Mouse (Mus musculus) lung, embryonic 16.5 days (tissue): ENCODE results near the gene Ubc. TPM values are rescaled to one million over a fixed set of nuclear protein-coding genes. Genes with fewer than 3 reads are reported as not detected.
"Not testable (repeated sequence)": the region's sequence is repeated elsewhere in the genome, so short reads cannot be mapped to it uniquely, and the experiment has no call there.

Experiments used
- ATAC-seq: fragments of 200-750 bp; cut with Nextera tagmentation; 2 replicates; pipeline ENCODE4 v1.8.0; 2017; ENCODE audit warnings: low read depth, mild to moderate bottlenecking, moderate library complexity
- H3K27ac ChIP-seq: fragments of 300-500 bp; sonication (generic); 2 replicates; pipeline ENCODE4 v1.5.1; 2014; ENCODE audit warnings: mild to moderate bottlenecking, control low read depth, low read length
- H3K27me3 ChIP-seq: fragments of 300-500 bp; sonication (generic); 2 replicates; pipeline ENCODE4 v1.6.1; 2014; ENCODE audit warnings: low read depth, low read length, mixed read lengths; ENCODE audit not compliant: control insufficient read depth, insufficient read depth
- H3K36me3 ChIP-seq: fragments of 300-500 bp; sonication (generic); 2 replicates; pipeline ENCODE4 v1.6.1; 2014; ENCODE audit warnings: low read length; ENCODE audit not compliant: control insufficient read depth, insufficient read depth
- H3K4me1 ChIP-seq: fragments of 300-500 bp; sonication (generic); replicated peaks from 2 replicates; pipeline ENCODE4 v1.6.1; 2014; ENCODE audit warnings: low read length, mixed read lengths; ENCODE audit not compliant: control insufficient read depth, insufficient read depth
- H3K4me2 ChIP-seq: fragments of 300-500 bp; sonication (generic); 2 replicates; pipeline ENCODE4 v1.6.1; 2014; ENCODE audit warnings: low read depth, low read length, control low read depth
- H3K4me3 ChIP-seq: fragments of 300-500 bp; sonication (generic); 2 replicates; pipeline ENCODE4 v1.5.1; 2014; ENCODE audit warnings: mild to moderate bottlenecking, low read length, control low read depth
- H3K9ac ChIP-seq: fragments of 300-500 bp; sonication (generic); 2 replicates; pipeline ENCODE4 v1.6.1; 2014; ENCODE audit warnings: low read length, control low read depth
- H3K9me3 ChIP-seq: fragments of 300-500 bp; sonication (generic); 2 replicates; pipeline ENCODE4 v1.6.1; 2016; ENCODE audit warnings: low read length; ENCODE audit not compliant: control insufficient read depth
- WGBS: fragments of 180-500 bp; shearing (Covaris S2); extraction: QIAGEN DNeasy Blood & Tissue Kit; methylation state at CpG from one replicate; pipeline ENCODE4 v1.1.7; 2014; 5-methylcytosine and 5-hydroxymethylcytosine counted together
- polyA plus RNA-seq: library from polyadenylated mRNA; unstranded; fragments of >200 nt; fragmentation: Nextera tagmentation; extraction: Ambion mirVana; gene quantifications from 2 replicates; pipeline ENCODE4 v1.2.1, GENCODE M21; 2015

Gene Ubc
- polyA plus RNA-seq, 1 experiment from 2014 or later, result 1,205 TPM

DNA sequence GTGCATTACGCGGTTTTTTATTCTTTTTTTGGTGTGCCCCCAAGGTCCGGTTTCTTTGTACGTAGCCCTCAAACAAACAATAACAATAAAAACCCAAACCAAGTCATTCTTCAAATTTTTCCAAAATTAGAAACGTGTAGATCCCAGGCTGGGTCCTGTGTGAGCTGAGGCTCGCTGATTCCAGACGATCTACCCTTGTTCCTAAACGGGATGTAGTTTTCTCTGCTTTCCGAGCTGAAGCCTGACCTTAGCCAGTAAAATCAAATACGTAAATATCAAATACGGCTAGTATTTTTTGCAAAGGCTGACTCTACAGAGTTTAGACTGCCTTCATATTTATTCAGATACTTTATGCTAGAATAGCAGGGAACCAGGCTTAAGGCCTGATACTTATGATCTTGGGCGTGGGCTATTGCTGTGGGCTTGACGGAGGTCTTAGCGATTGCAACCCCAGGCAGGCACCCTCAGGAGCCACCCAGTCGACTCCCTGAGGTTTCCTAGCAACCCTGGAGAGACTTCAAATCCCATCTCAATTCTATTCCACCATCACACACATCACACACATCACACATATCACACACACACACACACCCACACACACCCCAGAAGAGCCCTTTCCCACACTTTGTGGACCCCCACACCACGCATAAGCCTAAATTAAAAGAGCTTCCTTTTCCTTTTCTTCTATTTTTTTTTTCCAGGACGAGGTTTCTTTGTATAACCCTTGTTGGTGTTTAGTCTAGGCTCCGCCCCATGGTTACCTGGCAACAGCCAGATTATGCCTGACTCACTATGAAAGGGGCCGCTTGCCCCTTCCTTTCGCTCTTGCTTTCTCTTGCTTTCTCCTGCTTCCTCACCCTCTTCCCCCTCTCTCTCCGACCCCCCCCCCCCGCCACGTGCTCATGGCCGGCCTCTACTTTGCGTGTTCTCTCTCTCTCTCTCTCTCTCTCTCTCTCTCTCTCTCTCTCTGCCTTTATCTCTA is 3.9 kb upstream of the Ubc start:
- no peaks in the 10 kb centered on the region for H3K9me3 ChIP-seq
- no peaks in the 10 kb centered on the region for H3K27me3 ChIP-seq
- ATAC-seq, result 0 out of 2 replicates have a peak, but pooled peaks have one; percentile 23
- H3K4me1 ChIP-seq, result peaks cover 35% of the 10 kb centered on the region
- peak overlapping the region; percentile 67 for H3K9ac ChIP-seq
- peak overlapping the region; percentile 49 for H3K4me3 ChIP-seq
- peak overlapping the region; percentile 56 for H3K4me2 ChIP-seq
- no peaks in the 10 kb centered on the region for H3K36me3 ChIP-seq
- WGBS, result 5% methylated on average over 22 of the region's 25 CpGs
- H3K27ac ChIP-seq, result peak overlapping the region; percentile 100

DNA sequence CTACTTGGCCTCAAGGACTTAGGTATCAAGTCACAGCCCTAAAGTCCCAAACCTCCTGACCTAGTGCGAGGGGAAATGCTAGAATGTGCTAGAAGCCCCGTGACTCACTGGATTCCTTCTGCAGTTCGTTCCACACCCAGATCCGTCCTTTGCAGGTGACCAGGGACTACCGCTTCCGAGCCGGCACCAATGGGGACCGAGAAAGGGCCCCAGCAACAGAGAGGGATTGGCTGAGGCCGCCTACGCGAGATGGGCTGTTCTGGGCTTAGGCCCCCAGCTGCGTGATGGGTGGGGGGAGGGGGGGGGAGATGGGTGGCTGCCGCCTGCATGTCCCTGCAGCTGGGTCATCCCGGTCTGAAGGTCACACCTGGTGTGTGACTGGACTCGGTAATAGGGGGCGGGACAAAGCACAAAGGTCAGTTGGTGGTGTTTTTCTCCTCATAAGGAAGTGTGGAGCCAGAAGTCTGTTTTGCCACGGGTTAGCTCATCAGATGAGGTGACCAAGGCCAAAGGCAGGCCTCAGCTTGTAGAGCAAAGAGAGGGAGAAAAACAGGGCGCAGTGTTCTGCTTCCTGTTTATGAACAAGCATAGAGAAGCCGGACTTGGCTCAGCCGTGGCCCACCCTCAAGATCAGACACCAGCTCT is 3.1 kb upstream of the Ubc start:
- peak overlapping the region; percentile 67 for H3K9ac ChIP-seq
- no peaks in the 10 kb centered on the region for H3K27me3 ChIP-seq
- peak; percentile 94 for ATAC-seq
- 0 out of 2 replicates have a peak, but pooled peaks cover 2% of the 10 kb centered on the region for H3K36me3 ChIP-seq
- under 1% methylated on average over 19 of the region's 20 CpGs for WGBS
- peaks cover 39% of the 10 kb centered on the region for H3K4me1 ChIP-seq
- H3K9me3 ChIP-seq, result no peaks in the 10 kb centered on the region
- peak overlapping the region; percentile 49 for H3K4me3 ChIP-seq
- H3K4me2 ChIP-seq, result peak overlapping the region; percentile 56
- H3K27ac ChIP-seq, result peak overlapping the region; percentile 100

DNA sequence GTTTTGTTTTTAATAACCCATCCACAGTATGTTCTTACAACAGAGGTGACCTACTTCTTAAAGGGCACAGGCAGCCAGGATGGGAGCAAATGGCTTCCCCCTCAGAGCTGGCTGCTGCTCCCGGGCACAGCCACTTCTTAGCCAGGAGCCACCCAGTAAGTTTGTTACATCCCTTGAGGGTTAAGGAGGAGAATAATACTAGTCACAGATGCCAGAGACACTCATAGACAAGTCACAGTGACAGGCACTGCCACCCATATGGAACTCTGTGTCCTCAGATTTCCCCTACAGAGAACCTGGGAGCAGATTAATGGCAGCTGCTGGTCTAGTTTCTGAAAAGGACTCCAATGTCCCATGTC is 2.6 kb upstream of the Ubc start:
- peak overlapping the region; percentile 56 for H3K4me2 ChIP-seq
- no peaks in the 10 kb centered on the region for H3K27me3 ChIP-seq
- H3K4me1 ChIP-seq, result peaks cover 39% of the 10 kb centered on the region
- 18% methylated on average over 1 of the region's 1 CpGs for WGBS
- H3K9ac ChIP-seq, result peak overlapping the region; percentile 67
- H3K9me3 ChIP-seq, result no peaks in the 10 kb centered on the region
- 0 out of 2 replicates have a peak, but pooled peaks cover 2% of the 10 kb centered on the region for H3K36me3 ChIP-seq
- peak overlapping the region; percentile 49 for H3K4me3 ChIP-seq
- H3K27ac ChIP-seq, result peak overlapping the region; percentile 100
- peak; percentile 5; the same call in 1 of the 2 replicates for ATAC-seq

GRCm38 (mm10) chr5:125392176-125392575 is 2.2 kb upstream of the Ubc start:
- H3K4me2 ChIP-seq, H3K36me3 ChIP-seq, H3K4me3 ChIP-seq, ATAC-seq, H3K9ac ChIP-seq, H3K27me3 ChIP-seq, H3K9me3 ChIP-seq: not testable (repeated sequence)
- Histone ChIP-seq H3K4me1 (peaks cover 39% of the 10 kb centered on the region), H3K27ac (peak overlapping the region; percentile 100)
- WGBS, result 92% methylated on average over 4 of the region's 4 CpGs

DNA sequence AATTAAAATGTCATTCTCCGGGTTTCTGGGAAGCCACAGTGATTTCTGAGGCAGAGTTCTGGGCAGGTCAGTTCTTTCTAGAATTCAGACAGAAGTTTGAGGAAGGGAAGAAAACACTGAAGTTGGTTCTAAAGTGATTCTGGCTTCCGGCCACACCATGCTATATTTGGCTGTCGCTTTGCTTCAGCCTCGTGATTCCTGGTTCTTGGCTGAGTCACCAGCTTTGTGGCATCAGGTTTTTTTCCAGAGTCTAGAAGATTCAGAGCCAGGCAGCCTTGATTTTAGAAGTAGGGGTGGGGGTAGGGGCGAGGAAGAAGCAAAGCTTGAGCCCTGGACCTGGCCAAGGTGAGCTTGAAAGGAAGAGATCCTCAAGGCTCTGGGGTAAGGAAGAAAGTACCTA is 1.6 kb upstream of the Ubc start:
- peaks cover 39% of the 10 kb centered on the region for H3K4me1 ChIP-seq
- WGBS, result 47% methylated on average over 5 of the region's 5 CpGs
- 0 out of 2 replicates have a peak overlapping the region, but pooled peaks have one; percentile 25 for H3K9ac ChIP-seq
- H3K27me3 ChIP-seq, result no peaks in the 10 kb centered on the region
- no peak for ATAC-seq
- peak overlapping the region; percentile 100 for H3K27ac ChIP-seq
- no peak overlapping the region for H3K4me3 ChIP-seq
- 0 out of 2 replicates have a peak, but pooled peaks cover 2% of the 10 kb centered on the region for H3K36me3 ChIP-seq
- H3K9me3 ChIP-seq, result no peaks in the 10 kb centered on the region
- H3K4me2 ChIP-seq, result no peak overlapping the region

DNA sequence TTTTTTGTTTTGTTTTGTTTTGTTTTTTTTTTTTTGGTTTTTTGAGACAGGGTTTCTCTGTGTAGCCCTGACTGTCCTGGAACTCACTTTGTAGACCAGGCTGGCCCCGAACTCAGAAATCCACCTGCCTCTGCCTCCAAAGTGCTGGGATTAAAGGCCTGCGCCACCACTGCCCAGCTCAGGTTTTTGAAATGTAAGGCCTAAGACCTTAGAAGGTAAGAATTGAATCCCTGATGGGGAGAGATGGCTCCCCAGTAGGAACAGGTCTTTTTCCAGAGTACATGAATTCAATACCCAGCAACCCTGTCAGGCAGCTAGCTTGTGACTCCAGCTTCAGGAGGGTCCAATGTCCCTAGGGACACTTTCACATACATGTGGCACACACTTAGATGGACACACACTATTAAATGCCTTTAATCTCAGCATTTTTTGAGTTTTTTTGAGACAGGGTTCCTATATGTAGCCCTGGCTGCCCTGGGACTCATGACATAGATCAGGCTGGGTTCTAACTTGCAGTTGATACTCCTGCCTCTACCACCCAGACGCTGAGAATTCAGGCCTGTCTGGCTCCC is 990 bp upstream of the Ubc start:
- 85% methylated on average over 3 of the region's 3 CpGs for WGBS
- Histone ChIP-seq H3K4me3 (no peak overlapping the region), H3K4me2 (no peak overlapping the region), H3K9ac (no peak overlapping the region), H3K27ac (peak overlapping the region; percentile 100), H3K4me1 (peaks cover 39% of the 10 kb centered on the region), H3K27me3 (no peaks in the 10 kb centered on the region), H3K9me3 (no peaks in the 10 kb centered on the region), H3K36me3 (0 out of 2 replicates have a peak, but pooled peaks cover 2% of the 10 kb centered on the region)
- no peak for ATAC-seq

DNA sequence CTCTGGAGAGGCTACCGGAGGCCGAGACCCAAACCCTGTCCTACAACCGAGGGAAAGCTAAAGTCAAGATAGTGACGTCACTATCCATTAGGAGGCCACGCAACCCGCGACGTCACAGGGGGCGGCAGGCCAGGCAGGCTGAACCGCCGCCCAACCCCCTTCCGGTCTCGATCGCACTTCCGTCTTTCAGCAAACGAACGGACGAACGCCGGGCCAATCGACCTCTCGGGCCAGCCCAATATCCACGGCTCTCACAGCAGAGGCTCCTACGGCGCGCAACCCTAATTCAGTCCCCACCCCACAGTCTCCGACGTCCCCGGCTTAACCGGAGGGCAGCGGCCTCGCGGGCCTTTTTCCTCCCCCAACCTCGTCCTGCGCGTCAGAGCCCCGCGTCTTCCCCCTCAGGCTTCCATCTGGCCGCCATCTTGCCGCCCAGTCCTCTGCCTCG is 847 bp downstream of the Ubc start, which contains the start of gene Gm10382:
Gm10382 (plus strand) TSS at position 192 of the 448 bp plus-strand sequence.
- Histone ChIP-seq H3K27ac (peak within 1 kb of the TSS; percentile 97), H3K36me3 (peaks cover 16% of the 10 kb centered on the region), H3K4me3 (peak within 1 kb of the TSS; percentile 100), H3K4me1 (peaks cover 39% of the 10 kb centered on the region), H3K4me2 (peak within 1 kb of the TSS; percentile 98), H3K9me3 (no peaks in the 10 kb centered on the region), H3K27me3 (no peaks in the 10 kb centered on the region), H3K9ac (peak within 1 kb of the TSS; percentile 100)
- peak; percentile 18 for ATAC-seq
- under 1% methylated on average over 41 of the region's 41 CpGs for WGBS

- ATAC-seq, result no peak
- Histone ChIP-seq H3K27me3 (no peaks in the 10 kb centered on the region), H3K4me2 (peak overlapping the region; percentile 98), H3K9me3 (no peaks in the 10 kb centered on the region), H3K4me1 (peaks cover 33% of the 10 kb centered on the region), H3K9ac (peak overlapping the region; percentile 100), H3K36me3 (peaks cover 16% of the 10 kb centered on the region), H3K27ac (peak overlapping the region; percentile 97), H3K4me3 (peak overlapping the region; percentile 100)
- 17% methylated on average over 13 of the region's 13 CpGs for WGBS
Measured at GRCm38 (mm10) chr5:125388358-125389092, 1.5 kb downstream of the Ubc start.
